Mouse (Mus musculus) heart, embryonic 13.5 days (tissue): ENCODE measurements around the gene Slc4a2. TPM values are rescaled to one million over a fixed set of nuclear protein-coding genes. Genes with fewer than 3 reads are reported as not detected.

Experiments used
- ATAC-seq: fragments of 200-750 bp; cut with Nextera tagmentation; 2 replicates; pipeline ENCODE4 v1.8.0; 2017; ENCODE audit warnings: moderate TSS enrichment; ENCODE audit not compliant: insufficient number of reproducible peaks, low FRiP score, low TSS enrichment; ENCODE audit errors: extremely low read depth
- H3K27ac ChIP-seq: fragments of 300-500 bp; sonication (generic); replicated peaks from 2 replicates; pipeline ENCODE4 v1.5.1; 2015; ENCODE audit warnings: moderate library complexity, mild to moderate bottlenecking, inconsistent platforms
- H3K27me3 ChIP-seq: fragments of 300-500 bp; sonication (generic); replicated peaks from 2 replicates; pipeline ENCODE4 v1.6.1; 2015; ENCODE audit warnings: mild to moderate bottlenecking, inconsistent platforms
- H3K36me3 ChIP-seq: fragments of 300-500 bp; sonication (generic); 2 replicates; pipeline ENCODE4 v1.6.1; 2015; ENCODE audit warnings: mild to moderate bottlenecking, inconsistent platforms
- H3K4me1 ChIP-seq: fragments of 300-500 bp; sonication (generic); 2 replicates; pipeline ENCODE4 v1.6.1; 2015; ENCODE audit warnings: inconsistent platforms
- H3K4me2 ChIP-seq: fragments of 300-500 bp; sonication (generic); 2 replicates; pipeline ENCODE4 v1.6.1; 2015; ENCODE audit warnings: inconsistent platforms, mild to moderate bottlenecking, moderate library complexity
- H3K4me3 ChIP-seq: fragments of 300-500 bp; sonication (generic); 2 replicates; pipeline ENCODE4 v1.5.1; 2015; ENCODE audit warnings: moderate library complexity, mild to moderate bottlenecking, inconsistent platforms
- H3K9ac ChIP-seq: fragments of 300-500 bp; sonication (generic); 2 replicates; pipeline ENCODE4 v1.6.1; 2015; ENCODE audit warnings: inconsistent platforms, mild to moderate bottlenecking, moderate library complexity
- H3K9me3 ChIP-seq: fragments of 300-500 bp; sonication (generic); 2 replicates; pipeline ENCODE4 v1.6.1; 2016; ENCODE audit warnings: inconsistent platforms
- WGBS: fragments of 180-500 bp; shearing (Covaris S2); methylation state at CpG from one replicate; pipeline ENCODE4 v1.1.7; 2015; ENCODE audit warnings: mixed read lengths; 5-methylcytosine and 5-hydroxymethylcytosine counted together
- polyA plus RNA-seq: library from polyadenylated mRNA; unstranded; fragments of >200 nt; fragmentation: Nextera tagmentation; extraction: Ambion mirVana; gene quantifications from 2 replicates; pipeline ENCODE4 v1.2.1, GENCODE M21; 2015

Slc4a2 gene
- polyA plus RNA-seq, 1 experiment from 2014 or later: 29.3 TPM

GRCm38 (mm10) chr5:24472884-24473619, 49.4 kb downstream of the Slc4a2 start:
- H3K9me3 ChIP-seq: no peaks in the 10 kb centered on the region
- 28% methylated on average over 6 of the region's 7 CpGs for WGBS
- H3K4me2 ChIP-seq: peak overlapping the region; percentile 93; the same call in 1 of the 2 replicates
- H3K4me3 ChIP-seq: 0 out of 2 replicates have a peak overlapping the region, but pooled peaks have one; percentile 61
- H3K9ac ChIP-seq: peak overlapping the region; percentile 47; the same call in 1 of the 2 replicates
- peaks cover 16% of the 10 kb centered on the region for H3K36me3 ChIP-seq
- no peak for ATAC-seq
- peaks cover 51% of the 10 kb centered on the region for H3K4me1 ChIP-seq
- peaks cover 16% of the 10 kb centered on the region for H3K27me3 ChIP-seq
- peak overlapping the region; percentile 36; the same call in 1 of the 2 replicates for H3K27ac ChIP-seq

- Histone ChIP-seq H3K27ac (peak overlapping the region; percentile 12; the same call in 1 of the 2 replicates), H3K4me2 (peak overlapping the region; percentile 93), H3K27me3 (peaks cover 16% of the 10 kb centered on the region), H3K4me3 (peak overlapping the region; percentile 61), H3K9ac (peak overlapping the region; percentile 83), H3K4me1 (peaks cover 51% of the 10 kb centered on the region), H3K36me3 (peaks cover 28% of the 10 kb centered on the region), H3K9me3 (no peaks in the 10 kb centered on the region)
- WGBS: 2% methylated on average over 64 of the region's 77 CpGs
- ATAC-seq: 0 out of 2 replicates have a peak, but pooled peaks have one; percentile 7
Observed at GRCm38 (mm10) chr5:24474025-24474722, 50.5 kb downstream of the Slc4a2 start.

GRCm38 (mm10) chr5:24474723-24475261, 51.2 kb downstream of the Slc4a2 start:
- no peak; the same call in 1 of the 2 replicates for ATAC-seq
- H3K27me3 ChIP-seq: peaks cover 16% of the 10 kb centered on the region
- peak overlapping the region; percentile 83 for H3K9ac ChIP-seq
- H3K4me2 ChIP-seq: peak overlapping the region; percentile 93
- no peaks in the 10 kb centered on the region for H3K9me3 ChIP-seq
- peaks cover 34% of the 10 kb centered on the region for H3K36me3 ChIP-seq
- H3K4me3 ChIP-seq: peak overlapping the region; percentile 61
- WGBS: under 1% methylated on average over 67 of the region's 67 CpGs
- peaks cover 46% of the 10 kb centered on the region for H3K4me1 ChIP-seq
- H3K27ac ChIP-seq: 0 out of 2 replicates have a peak overlapping the region, but pooled peaks have one; percentile 12

GRCm38 (mm10) chr5:24475476-24476241, 52.0 kb downstream of the Slc4a2 start:
- peak; percentile 28; the same call in 1 of the 2 replicates for ATAC-seq
- peak overlapping the region; percentile 83 for H3K9ac ChIP-seq
- H3K27me3 ChIP-seq: peaks cover 16% of the 10 kb centered on the region
- H3K4me2 ChIP-seq: peak overlapping the region; percentile 93
- H3K9me3 ChIP-seq: no peaks in the 10 kb centered on the region
- WGBS: 54% methylated on average over 6 of the region's 6 CpGs
- peak overlapping the region; percentile 61 for H3K4me3 ChIP-seq
- H3K4me1 ChIP-seq: peaks cover 46% of the 10 kb centered on the region
- no peak overlapping the region for H3K27ac ChIP-seq
- peaks cover 42% of the 10 kb centered on the region for H3K36me3 ChIP-seq

GRCm38 (mm10) chr5:24477909-24478308, 54.3 kb downstream of the Slc4a2 start:
- Histone ChIP-seq H3K4me2 (no peak overlapping the region), H3K27me3 (peaks cover 16% of the 10 kb centered on the region), H3K36me3 (peaks cover 61% of the 10 kb centered on the region), H3K9me3 (no peaks in the 10 kb centered on the region), H3K4me1 (peaks cover 44% of the 10 kb centered on the region), H3K27ac (no peak overlapping the region), H3K4me3 (no peak overlapping the region), H3K9ac (no peak overlapping the region)
- 91% methylated on average over 9 of the region's 9 CpGs for WGBS
- no peak for ATAC-seq

GRCm38 (mm10) chr5:24481647-24482046, 58.0 kb downstream of the Slc4a2 start:
- H3K9ac ChIP-seq: no peak overlapping the region
- H3K36me3 ChIP-seq: peaks cover 81% of the 10 kb centered on the region

GRCm38 (mm10) chr5:24482247-24483079, 58.8 kb downstream of the Slc4a2 start:
- no peak overlapping the region for H3K27ac ChIP-seq

More at GRCm38 (mm10) chr5:24481647-24482046, 58.0 kb downstream of the Slc4a2 start:
- ATAC-seq: no peak; the same call in 1 of the 2 replicates
- 16% methylated on average over 4 of the region's 4 CpGs for WGBS
- Histone ChIP-seq H3K4me3 (no peak overlapping the region), H3K4me2 (no peak overlapping the region), H3K9me3 (no peaks in the 10 kb centered on the region), H3K27me3 (peaks cover 12% of the 10 kb centered on the region; the same call in 1 of the 2 replicates), H3K27ac (no peak overlapping the region), H3K4me1 (peaks cover 27% of the 10 kb centered on the region)

GRCm38 (mm10) chr5:24483326-24483725, 59.7 kb downstream of the Slc4a2 start:
- Histone ChIP-seq H3K9ac (no peak overlapping the region), H3K4me3 (no peak overlapping the region), H3K9me3 (no peaks in the 10 kb centered on the region), H3K4me1 (peaks cover 27% of the 10 kb centered on the region), H3K27ac (no peak overlapping the region), H3K4me2 (no peak overlapping the region), H3K36me3 (peaks cover 81% of the 10 kb centered on the region), H3K27me3 (peaks cover 12% of the 10 kb centered on the region; the same call in 1 of the 2 replicates)
- WGBS: 22% methylated on average over 11 of the region's 11 CpGs
- 0 out of 2 replicates have a peak, but pooled peaks have one; percentile 10 for ATAC-seq

More at GRCm38 (mm10) chr5:24482247-24483079, 58.8 kb downstream of the Slc4a2 start:
- H3K9me3 ChIP-seq: no peaks in the 10 kb centered on the region
- WGBS: 58% methylated on average over 41 of the region's 41 CpGs
- peaks cover 12% of the 10 kb centered on the region; the same call in 1 of the 2 replicates for H3K27me3 ChIP-seq
- no peak overlapping the region for H3K9ac ChIP-seq
- H3K4me1 ChIP-seq: peaks cover 27% of the 10 kb centered on the region
- H3K4me2 ChIP-seq: no peak overlapping the region
- H3K4me3 ChIP-seq: no peak overlapping the region
- no peak for ATAC-seq
- peaks cover 81% of the 10 kb centered on the region for H3K36me3 ChIP-seq

GRCm38 (mm10) chr5:24484963-24485362, 61.3 kb downstream of the Slc4a2 start:
- ATAC-seq: no peak
- Histone ChIP-seq H3K9ac (peak overlapping the region; percentile 50), H3K36me3 (peaks cover 81% of the 10 kb centered on the region)

GRCm38 (mm10) chr5:24486097-24486496, 62.5 kb downstream of the Slc4a2 start:
- Histone ChIP-seq H3K4me2 (no peak overlapping the region), H3K4me1 (peaks cover 27% of the 10 kb centered on the region), H3K27ac (no peak overlapping the region), H3K36me3 (peaks cover 81% of the 10 kb centered on the region), H3K4me3 (no peak overlapping the region), H3K9me3 (no peaks in the 10 kb centered on the region), H3K9ac (no peak overlapping the region), H3K27me3 (peaks cover 12% of the 10 kb centered on the region; the same call in 1 of the 2 replicates)
- 2% methylated on average over 8 of the region's 8 CpGs for WGBS
- ATAC-seq: no peak

More at GRCm38 (mm10) chr5:24484963-24485362, 61.3 kb downstream of the Slc4a2 start:
- Histone ChIP-seq H3K4me1 (peaks cover 27% of the 10 kb centered on the region), H3K4me2 (peak overlapping the region; percentile 58), H3K4me3 (peak overlapping the region; percentile 19), H3K27me3 (peaks cover 12% of the 10 kb centered on the region; the same call in 1 of the 2 replicates), H3K9me3 (no peaks in the 10 kb centered on the region), H3K27ac (no peak overlapping the region)
- 32% methylated on average over 22 of the region's 22 CpGs for WGBS
